Comparison of ENCODE assay signal across 16 mouse cellular contexts in genomic region chr19:25327633-25328032, GRCm38 (mm10).
DNase-seq lines count a peak whose midpoint lies in the region; ATAC-seq and TF ChIP-seq lines count a peak whose summit lies in the region.
"Had no signal": no experiment of that assay in that cellular context is flagged by ENCODE, and none has a peak within 500 bp of the region (broad histone marks: within the 10 kb centered on the region; RNA-seq: fewer than 3 reads in every experiment).

No protein-coding gene starts in this region.

- no peak for ATAC-seq in kidney, postnatal 0 days (replicated peaks; ENCODE audit: low FRiP score, low read depth)
- no peak for ATAC-seq in lung, postnatal 0 days
- ATAC-seq: forebrain, embryonic 16.5 days; midbrain, embryonic 13.5 days had no signal

- no peak for TF ChIP-seq EP300 in lung, postnatal 0 days (IDR thresholded peaks at IDR 0.05)

- in situ Hi-C loops in ES-E14 (cut with MboI; ENCODE audit: low sequenced_read_pairs in 2 of 2, unreplicated experiment in 2 of 2): loop anchor here (25.0 kb wide), 2 partner anchors 190 to 310 kb away; no protein-coding TSS in a partner anchor

- no peak overlapping the region for H3K4me3 ChIP-seq in kidney, postnatal 0 days (replicated peaks; ENCODE audit: low read depth, low read length)
- no peak overlapping the region for H3K4me3 ChIP-seq in lung, postnatal 0 days (ENCODE audit: low read depth, low read length)
- H3K4me3 ChIP-seq in ES-E14 (ENCODE audit: insufficient read depth in 1 of 2, low read depth in 1 of 2, low read length in 2 of 2, poor library complexity in 1 of 2, severe bottlenecking in 1 of 2): no peak overlapping the region
- no peak overlapping the region for H3K4me3 ChIP-seq in small intestine, adult 2 months (ENCODE audit: low read depth, low read length)
- H3K4me3 ChIP-seq: embryonic facial prominence, embryonic 13.5 days; liver, embryonic 13.5 days; midbrain, embryonic 13.5 days had no signal

- no peak for TF ChIP-seq POLR2A in small intestine, adult 2 months (IDR thresholded peaks at IDR 0.05; ENCODE audit: low read depth, low read length)

- peak; percentile 41; the same call in 1 of the 2 replicates for TF ChIP-seq CTCF in kidney, postnatal 0 days (IDR thresholded peaks at IDR 0.05; ENCODE audit: low read depth)
- TF ChIP-seq CTCF in lung, postnatal 0 days (IDR thresholded peaks at IDR 0.05): peak; percentile 24; the same call in 1 of the 2 replicates
- peak; percentile 25; the same call in 1 of the 2 replicates for TF ChIP-seq CTCF in small intestine, adult 2 months (IDR thresholded peaks at IDR 0.05; ENCODE audit: extremely low read depth, insufficient read length, insufficient replicate concordance, low read depth, low read length)

- WGBS in kidney, postnatal 0 days: 67% methylated on average over 6 of the region's 6 CpGs
- 54% methylated on average over 6 of the region's 6 CpGs for WGBS in lung, postnatal 0 days
- 41% methylated on average over 6 of the region's 6 CpGs for WGBS in small intestine, adult 2 months

- H3K4me1 ChIP-seq in kidney, postnatal 0 days (replicated peaks; ENCODE audit: insufficient read depth, low read length): no peaks in the 10 kb centered on the region
- no peaks in the 10 kb centered on the region for H3K4me1 ChIP-seq in lung, postnatal 0 days (ENCODE audit: insufficient read depth, low read depth, low read length)
- H3K4me1 ChIP-seq in ES-E14 (ENCODE audit: control insufficient read depth in 2 of 2, insufficient read depth in 2 of 2, low read length in 2 of 2, poor library complexity in 1 of 2): no peaks in the 10 kb centered on the region; a peak in 1 of 4 replicates
- no peaks in the 10 kb centered on the region; the same call in 1 of the 2 replicates for H3K4me1 ChIP-seq in small intestine, adult 2 months (ENCODE audit: control insufficient read depth, insufficient read depth, insufficient read length, low read length)
- H3K4me1 ChIP-seq: liver, embryonic 13.5 days had no signal

- no peaks in the 10 kb centered on the region for H3K27me3 ChIP-seq in kidney, postnatal 0 days (ENCODE audit: insufficient read depth, low read length)
- no peaks in the 10 kb centered on the region; the same call in 1 of the 2 replicates for H3K27me3 ChIP-seq in lung, postnatal 0 days (replicated peaks; ENCODE audit: insufficient read depth, low read length)
- H3K27me3 ChIP-seq in small intestine, adult 2 months (ENCODE audit: control insufficient read depth, insufficient read depth, low read length): no peaks in the 10 kb centered on the region
- H3K27me3 ChIP-seq: embryonic facial prominence, embryonic 13.5 days; midbrain, embryonic 13.5 days had no signal

- H3K9me3 ChIP-seq in kidney, postnatal 0 days (replicated peaks; ENCODE audit: low read length): no peaks in the 10 kb centered on the region
- no peaks in the 10 kb centered on the region for H3K9me3 ChIP-seq in lung, postnatal 0 days (ENCODE audit: low read length)
- no peaks in the 10 kb centered on the region for H3K9me3 ChIP-seq in ES-E14 (ENCODE audit: control insufficient read depth, insufficient read depth, low read depth, low read length)
- H3K9me3 ChIP-seq: embryonic facial prominence, embryonic 13.5 days; liver, embryonic 13.5 days; midbrain, embryonic 13.5 days had no signal

- no peak overlapping the region for H3K4me2 ChIP-seq in kidney, postnatal 0 days (ENCODE audit: low read length)
- H3K4me2 ChIP-seq in lung, postnatal 0 days (replicated peaks; ENCODE audit: low read depth, low read length): no peak overlapping the region
- H3K4me2 ChIP-seq: embryonic facial prominence, embryonic 13.5 days; liver, embryonic 13.5 days; midbrain, embryonic 13.5 days had no signal

- no peak overlapping the region for H3K27ac ChIP-seq in kidney, postnatal 0 days
- H3K27ac ChIP-seq in lung, postnatal 0 days (ENCODE audit: low read length): no peak overlapping the region
- H3K27ac ChIP-seq in ES-E14 (ENCODE audit: insufficient read depth, low read depth, low read length, poor library complexity, severe bottlenecking): no peak overlapping the region
- H3K27ac ChIP-seq in small intestine, adult 2 months (ENCODE audit: insufficient read depth, low read depth, low read length): no peak overlapping the region
- H3K27ac ChIP-seq: embryonic facial prominence, embryonic 13.5 days; liver, embryonic 13.5 days; macrophage; midbrain, embryonic 13.5 days had no signal

- H3K36me3 ChIP-seq in kidney, postnatal 0 days (ENCODE audit: insufficient read depth, low read length): no peaks in the 10 kb centered on the region
- no peaks in the 10 kb centered on the region for H3K36me3 ChIP-seq in lung, postnatal 0 days (ENCODE audit: insufficient read depth, low read length)
- H3K36me3 ChIP-seq in ES-E14 (ENCODE audit: control insufficient read depth, insufficient read depth, low read length, poor library complexity, severe bottlenecking): no peaks in the 10 kb centered on the region
- H3K36me3 ChIP-seq in small intestine, adult 2 months (ENCODE audit: control insufficient read depth, insufficient read depth, low read length): no peaks in the 10 kb centered on the region
- H3K36me3 ChIP-seq: embryonic facial prominence, embryonic 13.5 days; liver, embryonic 13.5 days; midbrain, embryonic 13.5 days had no signal

- DNase-seq in kidney, postnatal 0 days (ENCODE audit: low spot score): no peak
- no peak for DNase-seq in kidney, adult 9 months
- no peak for DNase-seq in lung, postnatal 0 days (ENCODE audit: low spot score)
- no peak for DNase-seq in lung, postnatal 25 days (ENCODE audit: low spot score)
- peak; percentile 44 for DNase-seq in ES-E14 (ENCODE audit: low read depth, low spot score)
- no peak for DNase-seq in ovary, postnatal 14 days (ENCODE audit: low spot score)
- DNase-seq: adrenal gland, postnatal 10 days; cerebellum, adult 9-10 months; heart, adult 11 months; kidney, postnatal 25 days; liver, embryonic 13.5 days had no signal

- H3K9ac ChIP-seq in kidney, postnatal 0 days (ENCODE audit: low read depth, low read length): no peak overlapping the region
- H3K9ac ChIP-seq in lung, postnatal 0 days (replicated peaks; ENCODE audit: low read depth): no peak overlapping the region
- no peak overlapping the region for H3K9ac ChIP-seq in ES-E14 (ENCODE audit: insufficient read depth, low read depth, low read length, poor library complexity, severe bottlenecking)
- H3K9ac ChIP-seq: embryonic facial prominence, embryonic 13.5 days; liver, embryonic 13.5 days; midbrain, embryonic 13.5 days had no signal

TF ChIP-seq in ES-E14, 5 proteins besides CTCF, POLR2A, EP300 and RAD21:
- TF ChIP-seq ZC3H11A (IDR thresholded peaks at IDR 0.05; ENCODE audit: borderline replicate concordance, low read depth, low read length): no peak
- no peak for TF ChIP-seq CHD2 (IDR thresholded peaks at IDR 0.05; ENCODE audit: low read depth, low read length)
- no peak for TF ChIP-seq MAFK (IDR thresholded peaks at IDR 0.05; ENCODE audit: insufficient read depth, low read depth, low read length)
- TF ChIP-seq HCFC1 (IDR thresholded peaks at IDR 0.05; ENCODE audit: borderline replicate concordance, insufficient read depth, low read length): no peak
- no peak for TF ChIP-seq ZNF384 (IDR thresholded peaks at IDR 0.05; ENCODE audit: low read depth, low read length)
TF ChIP-seq in ES-E14: peak in this region for 0.
